ENCODE assay signal across 7 mouse cellular contexts in genomic region chr7:67222220-67222862, GRCm38 (mm10). TPM values are rescaled to one million over a fixed set of nuclear protein-coding genes. Genes with fewer than 3 reads are reported as not detected.
DNase-seq lines count a peak whose midpoint lies in the region; ATAC-seq and TF ChIP-seq lines count a peak whose summit lies in the region.

Gene Lysmd4 (plus strand): TSS chr7:67222544.

- intact Hi-C loops in left cerebral cortex, postnatal 4 days (cut with DNase I), result no loop called here

- no peak for TF ChIP-seq CTCF in intestine, postnatal 0 days (IDR thresholded peaks at IDR 0.05; ENCODE audit: low read depth)
- no peak for TF ChIP-seq CTCF in small intestine, adult 2 months (IDR thresholded peaks at IDR 0.05; ENCODE audit: extremely low read depth, insufficient read length, insufficient replicate concordance, low read depth, low read length)

- H3K27me3 ChIP-seq in embryonic facial prominence, embryonic 10.5 days (replicated peaks; ENCODE audit: low read depth, poor library complexity, severe bottlenecking), result no peaks in the 10 kb centered on the region
- no peaks in the 10 kb centered on the region for H3K27me3 ChIP-seq in intestine, postnatal 0 days (replicated peaks; ENCODE audit: control insufficient read depth, insufficient read depth, low read length)
- no peaks in the 10 kb centered on the region for H3K27me3 ChIP-seq in midbrain, embryonic 12.5 days
- no peaks in the 10 kb centered on the region for H3K27me3 ChIP-seq in small intestine, adult 2 months (ENCODE audit: control insufficient read depth, insufficient read depth, low read length)

- H3K4me3 ChIP-seq in embryonic facial prominence, embryonic 10.5 days, result peak within 1 kb of the TSS; percentile 82
- H3K4me3 ChIP-seq in intestine, postnatal 0 days (ENCODE audit: low read depth, low read length), result peak within 1 kb of the TSS; percentile 60
- peak within 1 kb of the TSS; percentile 62 for H3K4me3 ChIP-seq in midbrain, embryonic 12.5 days
- H3K4me3 ChIP-seq in small intestine, adult 2 months (ENCODE audit: low read depth, low read length), result peak within 1 kb of the TSS; percentile 82

- H3K9ac ChIP-seq in intestine, postnatal 0 days (ENCODE audit: low read depth, low read length), result peak within 1 kb of the TSS; percentile 67
- H3K9ac ChIP-seq in midbrain, embryonic 12.5 days (replicated peaks), result peak within 1 kb of the TSS; percentile 73

- peak within 1 kb of the TSS; percentile 84 for H3K27ac ChIP-seq in embryonic facial prominence, embryonic 10.5 days (replicated peaks)
- peak within 1 kb of the TSS; percentile 73 for H3K27ac ChIP-seq in intestine, postnatal 0 days (ENCODE audit: low read depth, low read length)
- no peak within 1 kb of the TSS for H3K27ac ChIP-seq in midbrain, embryonic 12.5 days (replicated peaks)
- peak within 1 kb of the TSS; percentile 92 for H3K27ac ChIP-seq in small intestine, adult 2 months (ENCODE audit: insufficient read depth, low read depth, low read length)

- peaks cover 20% of the 10 kb centered on the region for H3K4me1 ChIP-seq in embryonic facial prominence, embryonic 10.5 days
- H3K4me1 ChIP-seq in intestine, postnatal 0 days (replicated peaks; ENCODE audit: control insufficient read depth, insufficient read depth, low read length), result peaks cover 14% of the 10 kb centered on the region; the same call in 1 of the 2 replicates
- peaks cover 17% of the 10 kb centered on the region for H3K4me1 ChIP-seq in midbrain, embryonic 12.5 days
- peaks cover 11% of the 10 kb centered on the region for H3K4me1 ChIP-seq in small intestine, adult 2 months (ENCODE audit: control insufficient read depth, insufficient read depth, insufficient read length, low read length)

- H3K9me3 ChIP-seq in embryonic facial prominence, embryonic 10.5 days, result no peaks in the 10 kb centered on the region
- H3K9me3 ChIP-seq in intestine, postnatal 0 days (ENCODE audit: control insufficient read depth), result no peaks in the 10 kb centered on the region
- no peaks in the 10 kb centered on the region for H3K9me3 ChIP-seq in midbrain, embryonic 12.5 days

- peaks cover 18% of the 10 kb centered on the region for H3K36me3 ChIP-seq in embryonic facial prominence, embryonic 10.5 days (replicated peaks)
- peaks cover 22% of the 10 kb centered on the region for H3K36me3 ChIP-seq in intestine, postnatal 0 days (ENCODE audit: control insufficient read depth, insufficient read depth)
- H3K36me3 ChIP-seq in midbrain, embryonic 12.5 days, result peaks cover 21% of the 10 kb centered on the region
- H3K36me3 ChIP-seq in small intestine, adult 2 months (ENCODE audit: control insufficient read depth, insufficient read depth, low read length), result peaks cover 17% of the 10 kb centered on the region

- peak; percentile 99 for ATAC-seq in intestine, postnatal 0 days
- ATAC-seq in midbrain, embryonic 12.5 days (ENCODE audit: low FRiP score, low read depth), result peak; percentile 99

- peak; percentile 99 for DNase-seq in adrenal gland, postnatal 10 days
- peak; percentile 96 for DNase-seq in embryonic facial prominence, embryonic 10.5 days (ENCODE audit: low spot score)
- DNase-seq in gonadal fat pad, adult 2 months (ENCODE audit: low read depth), result peak; percentile 44
- DNase-seq in left cerebral cortex, postnatal 4 days, result peak; percentile 97

- H3K4me2 ChIP-seq in intestine, postnatal 0 days (replicated peaks; ENCODE audit: low read depth), result peak within 1 kb of the TSS; percentile 83
- H3K4me2 ChIP-seq in midbrain, embryonic 12.5 days (replicated peaks), result peak within 1 kb of the TSS; percentile 83

- WGBS in embryonic facial prominence, embryonic 10.5 days, result 7% methylated on average over 31 of the region's 31 CpGs
- under 1% methylated on average over 31 of the region's 31 CpGs for WGBS in intestine, postnatal 0 days
- 4% methylated on average over 31 of the region's 31 CpGs for whole genome bisulfite sequencing in midbrain, embryonic 12.5 days
- WGBS in small intestine, adult 2 months, result 2% methylated on average over 31 of the region's 31 CpGs

- TF ChIP-seq POLR2A in small intestine, adult 2 months (IDR thresholded peaks at IDR 0.05; ENCODE audit: low read depth, low read length), result peak; percentile 80; the same call in 1 of the 2 replicates

RNA-seq across cellular contexts. Expression of gene Lysmd4, which starts in this region (rescaled TPM):
- 10 to 100 TPM in 1 of 2 experiments, 1 to 10 TPM in 1; 9.9 to 12.7 TPM for total RNA-seq in adrenal gland, postnatal 10 days (2021)
- polyA plus RNA-seq in embryonic facial prominence, embryonic 10.5 days (2016; fragmentation: Nextera tagmentation; extraction: Ambion mirVana), result 14.0 and 14.3 TPM in 2 replicates
- polyA plus RNA-seq in gonadal fat pad, adult 2 months (2012; rRNA removed), result 11.3 and 12.6 TPM in 2 replicates
- 9.3 and 9.6 TPM in 2 replicates for polyA plus RNA-seq in intestine, postnatal 0 days (2015; fragmentation: Nextera tagmentation; extraction: Ambion mirVana)
- 10 to 100 TPM; 32.5 to 35.4 TPM for total RNA-seq in left cerebral cortex, postnatal 4 days (2021)
- 19.8 and 21.0 TPM in 2 replicates for polyA plus RNA-seq in midbrain, embryonic 12.5 days (2016; fragmentation: Nextera tagmentation; extraction: Ambion mirVana)
- polyA plus RNA-seq in small intestine, adult 2 months (2012; rRNA removed), result 5.8 and 13.0 TPM in 2 replicates

Comparison
In these comparisons a context has a peak if more than half of its experiments do, and no peak if none do; other contexts are left out.
1. DNase-seq: peak in every context shown above with its lines; median percentile 99 in adrenal gland, postnatal 10 days; 97 in left cerebral cortex, postnatal 4 days; 96 in embryonic facial prominence, embryonic 10.5 days; 44 in gonadal fat pad, adult 2 months.